Mouse (Mus musculus) hindlimb bud, embryonic 11.5 days (tissue): ENCODE results near the gene Olfr1090.

Experiments used
- DNase-seq: peaks from one replicate; pipeline ENCODE4 v3.0.0-alpha.2; 2012; ENCODE audit warnings: low read depth, low spot score; ENCODE audit errors: extremely low spot score

Olfr1090 gene

GRCm38 (mm10) chr2:86758893-86759292, at the start of gene Olfr1090:
Gene Olfr1090, minus strand, starts transcription at chr2:86758993.
- DNase-seq, result no peak

- no peak for DNase-seq
Measured at GRCm38 (mm10) chr2:86782179-86782578, 23.4 kb upstream of the Olfr1090 start, which contains the start of gene Olfr1093. Gene Olfr1093, plus strand, starts transcription at chr2:86782479.

- DNase-seq, result no peak
Measured at GRCm38 (mm10) chr2:86761050-86761449, 2.3 kb upstream of the Olfr1090 start.

- DNase-seq, result no peak
Measured at GRCm38 (mm10) chr2:86733601-86734000, 25.2 kb downstream of the Olfr1090 start, which contains the start of gene Olfr1089. Gene Olfr1089, minus strand, starts transcription at chr2:86733701.
